Mouse (Mus musculus) stomach, embryonic 15.5 days (tissue): ENCODE measurements around the gene Bcor. TPM values are rescaled to one million over a fixed set of nuclear protein-coding genes. Genes with fewer than 3 reads are reported as not detected.

ENCODE experiments used
- ATAC-seq: fragments of 200-750 bp; cut with Nextera tagmentation; 2 replicates; pipeline ENCODE4 v1.8.0; 2017; ENCODE audit warnings: low read depth, moderate number of reproducible peaks, moderate TSS enrichment; ENCODE audit not compliant: insufficient read depth, low FRiP score
- H3K27ac ChIP-seq: fragments of 300-500 bp; sonication (generic); 2 replicates; pipeline ENCODE4 v1.5.1; 2015; ENCODE audit warnings: mild to moderate bottlenecking, inconsistent platforms
- H3K27me3 ChIP-seq: fragments of 300-500 bp; sonication (generic); replicated peaks from 2 replicates; pipeline ENCODE4 v1.6.1; 2015; ENCODE audit warnings: inconsistent platforms
- H3K36me3 ChIP-seq: fragments of 300-500 bp; sonication (generic); 2 replicates; pipeline ENCODE4 v1.6.1; 2015; ENCODE audit warnings: inconsistent platforms
- H3K4me1 ChIP-seq: fragments of 300-500 bp; sonication (generic); 2 replicates; pipeline ENCODE4 v1.6.1; 2015; ENCODE audit warnings: inconsistent platforms
- H3K4me2 ChIP-seq: fragments of 300-500 bp; sonication (generic); 2 replicates; pipeline ENCODE4 v1.6.1; 2015; ENCODE audit warnings: mild to moderate bottlenecking, inconsistent platforms
- H3K4me3 ChIP-seq: fragments of 300-500 bp; sonication (generic); replicated peaks from 2 replicates; pipeline ENCODE4 v1.5.1; 2015; ENCODE audit warnings: inconsistent platforms
- H3K9ac ChIP-seq: fragments of 300-500 bp; sonication (generic); 2 replicates; pipeline ENCODE4 v1.6.1; 2015; ENCODE audit warnings: inconsistent platforms
- H3K9me3 ChIP-seq: fragments of 300-500 bp; sonication (generic); 2 replicates; pipeline ENCODE4 v1.6.1; 2016; ENCODE audit warnings: inconsistent platforms
- WGBS: fragments of 180-500 bp; shearing (Covaris S2); methylation state at CpG from one replicate; pipeline ENCODE4 v1.1.7; 2015; 5-methylcytosine and 5-hydroxymethylcytosine counted together
- polyA plus RNA-seq: library from polyadenylated mRNA; unstranded; fragments of >200 nt; fragmentation: Nextera tagmentation; extraction: Ambion mirVana; gene quantifications from 2 replicates; pipeline ENCODE4 v1.2.1, GENCODE M21; 2015

Bcor gene
- polyA plus RNA-seq, 1 experiment from 2014 or later: 14.0 TPM

DNA sequence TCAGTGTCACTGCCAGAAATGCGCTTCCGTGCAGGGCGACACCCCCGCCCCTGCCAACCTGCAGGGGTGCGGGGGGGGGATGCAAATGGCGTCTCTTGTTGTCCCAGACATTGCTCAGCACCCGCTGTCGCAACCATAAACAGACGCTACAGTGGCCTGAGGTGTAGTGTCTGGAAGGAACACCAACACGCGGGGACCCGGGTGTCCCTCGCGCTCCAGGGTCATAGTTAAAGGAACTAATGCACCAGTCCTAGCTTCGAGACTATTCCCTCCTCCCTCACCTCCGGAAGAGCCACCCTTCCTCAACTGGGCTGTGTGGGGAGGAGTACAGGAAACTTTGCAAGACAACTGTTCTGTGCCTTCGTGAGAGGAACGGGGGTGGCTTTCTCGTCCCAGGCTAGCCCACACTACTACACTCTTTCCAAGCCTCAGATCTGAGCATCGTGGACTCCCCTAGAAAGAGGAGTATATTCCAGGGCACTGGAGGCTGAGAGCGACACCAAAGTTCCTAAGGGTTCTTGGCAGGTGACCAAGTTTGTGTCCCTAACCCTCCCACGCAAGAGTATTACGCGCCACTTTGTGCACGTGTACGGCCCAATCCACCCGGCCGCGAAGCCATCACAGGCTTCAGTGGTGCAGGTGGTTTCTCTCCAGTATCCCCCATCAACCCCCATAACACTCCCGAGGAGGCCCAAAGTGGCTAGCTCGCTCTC, 1.2 kb downstream of the Bcor start:
- no peak for ATAC-seq
- peaks cover 26% of the 10 kb centered on the region; the same call in 1 of the 2 replicates for H3K27me3 ChIP-seq
- peak overlapping the region; percentile 45 for H3K4me3 ChIP-seq
- 5% methylated on average over 30 of the region's 31 CpGs for WGBS
- H3K9ac ChIP-seq: 0 out of 2 replicates have a peak overlapping the region, but pooled peaks have one; percentile 2
- peak overlapping the region; percentile 86 for H3K27ac ChIP-seq
- no peaks in the 10 kb centered on the region for H3K36me3 ChIP-seq
- peak overlapping the region; percentile 60 for H3K4me2 ChIP-seq
- H3K9me3 ChIP-seq: no peaks in the 10 kb centered on the region
- H3K4me1 ChIP-seq: peaks cover 8% of the 10 kb centered on the region; the same call in 1 of the 2 replicates

DNA sequence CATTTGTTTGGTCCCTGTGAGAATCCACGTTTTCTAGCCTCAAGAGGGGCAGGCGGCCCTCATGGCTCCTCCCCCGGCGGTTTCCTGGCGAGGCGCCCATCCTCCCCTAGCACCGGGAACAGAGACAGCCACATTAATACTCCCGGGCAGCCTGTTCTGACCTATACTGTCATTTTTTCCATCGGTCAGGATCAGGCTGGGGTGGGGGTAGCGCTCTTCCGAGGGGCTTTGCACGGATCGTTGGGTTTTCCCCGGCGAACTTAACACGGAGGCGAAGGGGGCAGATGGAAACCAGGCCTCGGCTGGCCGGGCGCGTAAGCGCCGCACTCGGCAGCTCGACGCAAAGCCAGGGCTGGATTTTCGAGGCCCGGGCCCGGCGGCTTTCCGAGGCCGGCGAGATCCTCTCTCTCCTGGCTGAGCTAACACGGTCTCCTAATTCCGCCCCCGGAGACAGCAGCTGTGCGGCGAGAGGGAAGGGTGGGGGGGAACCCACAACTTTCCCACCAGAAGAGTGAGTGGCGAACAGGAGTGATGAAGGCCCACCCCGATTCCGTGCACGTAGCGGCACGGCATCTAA, 1.8 kb downstream of the Bcor start:
- Histone ChIP-seq H3K4me3 (peak overlapping the region; percentile 45), H3K27me3 (peaks cover 26% of the 10 kb centered on the region; the same call in 1 of the 2 replicates), H3K9me3 (no peaks in the 10 kb centered on the region), H3K4me2 (peak overlapping the region; percentile 60), H3K27ac (peak overlapping the region; percentile 86), H3K9ac (0 out of 2 replicates have a peak overlapping the region, but pooled peaks have one; percentile 2), H3K36me3 (no peaks in the 10 kb centered on the region), H3K4me1 (peaks cover 8% of the 10 kb centered on the region; the same call in 1 of the 2 replicates)
- 3% methylated on average over 44 of the region's 44 CpGs for WGBS
- ATAC-seq: peak; percentile 65

- Histone ChIP-seq H3K27me3 (peaks cover 26% of the 10 kb centered on the region; the same call in 1 of the 2 replicates), H3K9ac (no peak overlapping the region), H3K4me1 (peaks cover 8% of the 10 kb centered on the region; the same call in 1 of the 2 replicates), H3K27ac (peak overlapping the region; percentile 86), H3K4me2 (peak overlapping the region; percentile 60), H3K36me3 (no peaks in the 10 kb centered on the region), H3K9me3 (no peaks in the 10 kb centered on the region), H3K4me3 (peak overlapping the region; percentile 45; the same call in 1 of the 2 replicates)
- 8% methylated on average over 25 of the region's 25 CpGs for WGBS
- ATAC-seq: no peak
Measured at GRCm38 (mm10) chrX:12157331-12157930, 2.7 kb downstream of the Bcor start.

DNA sequence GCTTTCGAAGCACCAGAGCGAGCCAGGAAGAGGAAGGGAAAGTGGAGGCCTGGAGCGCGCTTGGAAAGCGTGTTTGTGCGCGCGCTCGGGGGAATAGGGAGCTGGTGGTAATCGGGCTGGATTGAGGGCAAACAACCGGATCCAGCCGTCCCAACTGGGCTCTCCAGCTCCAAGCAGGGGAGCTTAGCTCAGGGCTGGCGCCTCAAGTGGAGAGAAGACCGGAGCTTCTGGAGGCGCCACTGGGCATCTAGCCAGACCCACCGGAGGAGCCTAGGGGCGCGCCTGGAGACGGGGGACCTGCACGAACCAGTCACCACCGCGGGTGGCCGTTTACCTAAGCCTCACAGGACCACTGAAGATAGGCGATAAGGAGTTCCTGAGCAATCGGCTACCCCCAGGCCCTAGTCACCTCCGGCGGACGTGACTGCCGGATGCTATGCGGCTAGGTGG, 4.3 kb downstream of the Bcor start:
- no peak overlapping the region for H3K27ac ChIP-seq
- 7% methylated on average over 27 of the region's 30 CpGs for WGBS
- peak overlapping the region; percentile 28 for H3K4me3 ChIP-seq
- ATAC-seq: no peak; the same call in 1 of the 2 replicates
- no peaks in the 10 kb centered on the region for H3K36me3 ChIP-seq
- H3K9me3 ChIP-seq: no peaks in the 10 kb centered on the region
- H3K27me3 ChIP-seq: peaks cover 37% of the 10 kb centered on the region
- no peak overlapping the region for H3K9ac ChIP-seq
- peak overlapping the region; percentile 55 for H3K4me2 ChIP-seq
- H3K4me1 ChIP-seq: peaks cover 13% of the 10 kb centered on the region

GRCm38 (mm10) chrX:12155068-12155840, 4.9 kb downstream of the Bcor start:
- 28% methylated on average over 26 of the region's 30 CpGs for WGBS
- no peak for ATAC-seq
- Histone ChIP-seq H3K36me3 (no peaks in the 10 kb centered on the region), H3K4me3 (peak overlapping the region; percentile 28), H3K27ac (no peak overlapping the region), H3K4me2 (peak overlapping the region; percentile 55), H3K9me3 (no peaks in the 10 kb centered on the region), H3K9ac (no peak overlapping the region), H3K4me1 (peaks cover 18% of the 10 kb centered on the region), H3K27me3 (peaks cover 37% of the 10 kb centered on the region)

GRCm38 (mm10) chrX:12153141-12154095, 6.7 kb downstream of the Bcor start:
- Histone ChIP-seq H3K4me1 (peaks cover 18% of the 10 kb centered on the region; the same call in 1 of the 2 replicates), H3K27me3 (peaks cover 32% of the 10 kb centered on the region), H3K4me3 (no peak overlapping the region), H3K9ac (no peak overlapping the region), H3K36me3 (no peaks in the 10 kb centered on the region), H3K27ac (no peak overlapping the region), H3K9me3 (no peaks in the 10 kb centered on the region), H3K4me2 (no peak overlapping the region)
- ATAC-seq: no peak
- WGBS: 29% methylated on average over 31 of the region's 31 CpGs

DNA sequence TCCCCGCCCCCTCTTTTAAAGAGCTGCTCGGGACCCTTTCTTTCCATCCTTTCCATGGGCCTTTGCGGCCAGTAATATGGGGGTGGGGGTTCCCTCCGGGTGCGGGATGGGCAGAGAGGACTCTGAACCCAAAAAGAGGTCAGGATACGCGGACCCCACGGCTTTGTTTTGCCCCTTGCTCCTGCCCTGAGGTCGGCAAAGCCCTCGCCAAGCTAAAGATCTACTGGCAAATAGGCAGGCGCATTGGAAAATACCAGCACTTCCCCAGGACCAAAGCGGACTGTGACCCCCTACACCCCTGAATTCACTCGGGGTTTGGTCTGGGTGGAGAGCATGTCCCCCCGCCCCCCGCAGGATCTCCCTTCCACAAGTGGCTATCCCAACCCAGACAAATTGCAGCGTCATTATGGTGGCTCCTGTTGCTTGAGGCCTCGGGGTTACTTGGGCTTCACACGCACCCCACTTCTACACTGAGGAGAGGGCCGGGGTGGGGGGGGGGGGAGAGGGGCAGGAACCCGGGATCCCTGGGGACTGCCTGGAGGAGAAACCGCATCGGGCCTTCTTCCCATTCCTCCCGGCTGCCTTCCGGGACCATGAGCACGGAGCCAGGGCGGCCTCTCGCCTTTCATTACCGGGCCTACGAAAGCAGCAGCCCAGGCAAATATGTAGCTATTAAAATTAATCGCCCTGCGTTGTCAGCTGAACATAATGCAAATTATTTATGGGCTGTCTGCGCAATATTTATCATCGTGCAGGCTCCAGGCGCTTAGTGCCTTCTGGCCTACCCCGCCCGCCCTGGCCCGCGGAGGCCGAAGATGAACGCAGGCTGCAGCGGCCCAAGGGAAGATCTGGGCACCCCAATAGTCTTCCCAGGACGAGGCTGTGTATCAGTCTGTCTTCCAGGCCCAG, 7.9 kb downstream of the Bcor start:
- peaks cover 18% of the 10 kb centered on the region; the same call in 1 of the 2 replicates for H3K4me1 ChIP-seq
- H3K9ac ChIP-seq: no peak overlapping the region
- no peaks in the 10 kb centered on the region for H3K36me3 ChIP-seq
- H3K9me3 ChIP-seq: no peaks in the 10 kb centered on the region
- H3K4me3 ChIP-seq: peak overlapping the region; percentile 24
- 24% methylated on average over 41 of the region's 42 CpGs for WGBS
- peak overlapping the region; percentile 55 for H3K4me2 ChIP-seq
- peaks cover 30% of the 10 kb centered on the region for H3K27me3 ChIP-seq
- no peak for ATAC-seq
- H3K27ac ChIP-seq: no peak overlapping the region

DNA sequence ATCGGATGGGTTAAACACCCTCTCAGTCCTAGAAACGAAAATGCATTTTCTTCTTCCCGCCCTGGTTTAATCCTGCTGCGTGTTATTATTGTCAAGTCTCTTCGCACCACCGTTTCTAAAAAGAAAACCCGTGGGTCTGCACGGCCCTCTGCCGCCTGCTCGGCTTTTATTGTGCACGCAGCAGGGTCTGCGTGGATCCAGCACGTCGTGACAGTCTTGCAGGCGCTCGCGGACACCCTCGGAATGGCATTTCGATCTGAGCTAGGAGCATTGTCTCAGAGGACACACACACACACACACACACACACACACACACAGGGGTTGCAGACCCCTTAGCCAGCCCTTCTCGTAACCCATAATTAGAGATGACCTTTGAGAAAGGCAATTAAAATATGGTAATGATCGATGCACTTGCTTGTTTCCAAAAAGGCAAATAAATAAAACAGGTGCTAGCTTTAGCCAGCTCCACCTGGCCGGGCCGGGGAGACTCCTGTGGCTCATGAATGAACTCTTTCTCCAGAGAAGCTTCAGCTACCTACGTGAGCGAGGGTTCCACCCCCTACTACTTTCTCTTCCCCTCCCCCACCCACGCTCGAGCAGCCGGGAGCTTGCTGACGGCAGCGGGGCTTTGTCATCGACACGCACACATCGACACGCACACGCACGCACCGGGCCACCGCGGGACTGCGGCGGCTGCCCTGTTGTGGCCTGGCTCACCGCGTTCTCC, 8.7 kb downstream of the Bcor start:
- peaks cover 12% of the 10 kb centered on the region; the same call in 1 of the 2 replicates for H3K4me1 ChIP-seq
- peaks cover 23% of the 10 kb centered on the region for H3K27me3 ChIP-seq
- H3K4me3 ChIP-seq: peak overlapping the region; percentile 24
- ATAC-seq: no peak
- H3K9me3 ChIP-seq: no peaks in the 10 kb centered on the region
- no peaks in the 10 kb centered on the region for H3K36me3 ChIP-seq
- H3K27ac ChIP-seq: no peak overlapping the region
- 9% methylated on average over 43 of the region's 43 CpGs for WGBS
- no peak overlapping the region for H3K9ac ChIP-seq
- peak overlapping the region; percentile 55 for H3K4me2 ChIP-seq

DNA sequence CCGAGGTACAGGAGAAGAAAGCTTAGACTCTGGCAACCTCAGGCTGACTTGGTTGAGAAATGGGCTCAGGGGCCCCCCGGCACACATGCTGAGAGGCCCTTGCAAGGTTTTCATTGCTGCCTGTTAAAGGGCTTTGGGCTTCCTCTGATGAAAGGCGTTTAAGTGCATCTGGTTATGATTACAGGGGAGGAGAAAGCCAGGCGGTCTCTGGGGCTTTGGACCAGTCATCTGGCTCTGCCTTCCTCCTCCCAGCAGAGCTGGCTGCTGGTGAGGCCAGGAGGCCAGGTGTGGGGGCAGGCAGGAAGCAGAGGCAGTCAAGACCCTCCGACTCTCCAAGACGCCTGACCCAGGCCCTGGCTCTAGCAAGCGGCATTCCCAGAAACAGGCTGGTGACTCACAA, 9.7 kb downstream of the Bcor start:
- Histone ChIP-seq H3K36me3 (no peaks in the 10 kb centered on the region), H3K9me3 (no peaks in the 10 kb centered on the region), H3K4me3 (no peak overlapping the region), H3K4me2 (no peak overlapping the region), H3K4me1 (peaks cover 10% of the 10 kb centered on the region; the same call in 1 of the 2 replicates), H3K27ac (no peak overlapping the region), H3K27me3 (peaks cover 14% of the 10 kb centered on the region; the same call in 1 of the 2 replicates), H3K9ac (no peak overlapping the region)
- 18% methylated on average over 7 of the region's 7 CpGs for WGBS
- no peak for ATAC-seq
